Mouse (Mus musculus) neural tube, embryonic 12.5 days (tissue): ENCODE results near the gene Gm12117. TPM values are rescaled to one million over a fixed set of nuclear protein-coding genes. Genes with fewer than 3 reads are reported as not detected.

Experiments
- ATAC-seq: fragments of 200-750 bp; cut with Nextera tagmentation; 2 replicates; pipeline ENCODE4 v1.8.0; 2017; ENCODE audit warnings: low read depth, mild to moderate bottlenecking, moderate TSS enrichment, moderate library complexity; ENCODE audit not compliant: low FRiP score
- H3K27ac ChIP-seq: fragments of 300-500 bp; sonication (generic); 2 replicates; pipeline ENCODE4 v1.5.1; 2016
- H3K27me3 ChIP-seq: fragments of 300-500 bp; sonication (generic); replicated peaks from 2 replicates; pipeline ENCODE4 v1.6.1; 2016; ENCODE audit warnings: mild to moderate bottlenecking
- H3K36me3 ChIP-seq: fragments of 300-500 bp; sonication (generic); 2 replicates; pipeline ENCODE4 v1.6.1; 2016; ENCODE audit warnings: mild to moderate bottlenecking
- H3K4me1 ChIP-seq: fragments of 300-500 bp; sonication (generic); 2 replicates; pipeline ENCODE4 v1.6.1; 2016
- H3K4me2 ChIP-seq: fragments of 300-500 bp; sonication (generic); replicated peaks from 2 replicates; pipeline ENCODE4 v1.6.1; 2016; ENCODE audit warnings: mild to moderate bottlenecking
- H3K4me3 ChIP-seq: fragments of 300-500 bp; sonication (generic); 2 replicates; pipeline ENCODE4 v1.5.1; 2016
- H3K9ac ChIP-seq: fragments of 300-500 bp; sonication (generic); 2 replicates; pipeline ENCODE4 v1.6.1; 2016; ENCODE audit warnings: mild to moderate bottlenecking
- H3K9me3 ChIP-seq: fragments of 300-500 bp; sonication (generic); 2 replicates; pipeline ENCODE4 v1.6.1; 2016; ENCODE audit warnings: mild to moderate bottlenecking
- WGBS: fragments of 180-500 bp; shearing (Covaris S2); methylation state at CpG from one replicate; pipeline ENCODE4 v1.1.7; 2016; 5-methylcytosine and 5-hydroxymethylcytosine counted together
- polyA plus RNA-seq: library from polyadenylated mRNA; unstranded; fragments of >200 nt; fragmentation: Nextera tagmentation; extraction: Ambion mirVana; gene quantifications from 2 replicates; pipeline ENCODE4 v1.2.1, GENCODE M21; 2016

Gm12117 gene
- polyA plus RNA-seq, 1 experiment from 2014 or later = not detected

DNA sequence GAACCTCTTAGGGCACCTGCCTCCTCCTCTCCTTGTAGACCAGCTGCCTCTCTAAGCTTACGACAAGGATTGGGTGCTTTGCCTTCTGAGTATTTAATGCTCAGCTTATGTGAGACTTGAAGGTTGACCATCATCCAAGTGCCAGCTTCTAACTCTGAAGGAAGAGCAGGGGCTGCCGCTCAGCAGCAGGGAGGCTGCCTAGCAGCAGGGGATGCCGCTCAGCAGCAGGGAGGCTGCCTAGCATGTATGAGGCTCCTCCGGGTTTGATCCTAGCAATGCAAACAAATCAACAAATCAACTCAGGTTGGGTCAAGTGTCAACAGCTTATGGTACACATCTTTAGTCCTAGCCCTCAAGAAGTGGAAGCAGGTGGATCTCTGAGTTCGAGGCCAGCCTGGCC lies 44.5 kb downstream of the Gm12117 start:
- WGBS = 69% methylated on average over 5 of the region's 5 CpGs
- no peak for ATAC-seq
- no peaks in the 10 kb centered on the region for H3K9me3 ChIP-seq
- no peak overlapping the region for H3K9ac ChIP-seq
- H3K27me3 ChIP-seq = no peaks in the 10 kb centered on the region
- no peak overlapping the region for H3K4me2 ChIP-seq
- peaks cover 9% of the 10 kb centered on the region for H3K4me1 ChIP-seq
- H3K36me3 ChIP-seq = no peaks in the 10 kb centered on the region
- no peak overlapping the region for H3K27ac ChIP-seq
- no peak overlapping the region for H3K4me3 ChIP-seq

DNA sequence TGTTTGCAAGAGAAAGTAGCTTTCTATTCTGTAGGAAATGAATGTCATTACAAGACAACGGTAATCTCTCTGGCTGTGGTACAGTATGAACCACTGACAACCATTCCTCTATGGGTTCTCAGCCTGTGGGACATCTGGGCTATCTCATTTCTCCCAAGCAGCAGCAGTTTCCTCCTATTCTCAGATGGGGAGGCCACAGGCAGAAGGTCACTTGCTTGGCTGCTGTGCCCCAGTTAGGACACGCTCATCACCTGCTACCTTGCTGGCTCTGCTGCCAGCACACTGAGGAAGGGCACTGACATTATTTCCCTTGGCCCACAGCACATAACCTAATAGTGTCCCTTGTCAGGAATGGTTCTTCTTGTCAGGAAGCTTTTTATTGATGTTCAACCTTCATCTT lies 48.4 kb downstream of the Gm12117 start:
- 92% methylated on average over 2 of the region's 2 CpGs for WGBS
- no peak for ATAC-seq
- Histone ChIP-seq H3K27ac (no peak overlapping the region), H3K36me3 (no peaks in the 10 kb centered on the region), H3K4me3 (no peak overlapping the region), H3K27me3 (no peaks in the 10 kb centered on the region), H3K9me3 (no peaks in the 10 kb centered on the region), H3K9ac (no peak overlapping the region), H3K4me1 (no peaks in the 10 kb centered on the region), H3K4me2 (no peak overlapping the region)

DNA sequence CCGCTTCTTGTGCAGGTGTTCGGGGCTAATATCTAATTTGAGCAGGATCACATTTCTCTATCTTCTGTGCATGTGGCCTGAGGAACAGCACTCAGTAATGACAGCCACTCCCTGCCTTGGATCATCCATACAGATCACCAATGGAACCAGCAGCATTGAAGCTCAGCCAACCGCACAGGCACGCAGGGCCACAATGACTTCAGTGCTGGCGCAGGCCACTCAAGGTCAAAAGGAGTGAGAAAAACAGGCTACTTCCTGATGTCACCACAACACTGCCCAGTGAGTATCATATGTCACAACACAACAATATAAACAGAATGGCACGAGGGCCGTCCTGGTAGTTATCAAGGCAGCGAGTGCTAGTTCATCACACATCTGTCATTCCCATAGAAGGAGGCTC lies 50.0 kb downstream of the Gm12117 start:
- ATAC-seq = no peak
- Histone ChIP-seq H3K4me1 (no peaks in the 10 kb centered on the region), H3K9ac (no peak overlapping the region), H3K27ac (no peak overlapping the region), H3K4me3 (no peak overlapping the region), H3K9me3 (no peaks in the 10 kb centered on the region), H3K4me2 (no peak overlapping the region), H3K36me3 (no peaks in the 10 kb centered on the region), H3K27me3 (no peaks in the 10 kb centered on the region)
- 74% methylated on average over 8 of the region's 8 CpGs for WGBS

Other genes with a start within 250 kb of the Gm12117 start
- 9.2 and 12.9 TPM in 2 replicates for gene Fgf18, start 129.3 kb downstream of the Gm12117 start, polyA plus RNA-seq
- gene Npm1, start 113.5 kb downstream of the Gm12117 start, polyA plus RNA-seq = 614 and 622 TPM in 2 replicates
- 64.6 and 83.5 TPM in 2 replicates for gene Tlx3, start 73.1 kb downstream of the Gm12117 start, polyA plus RNA-seq
- gene Ranbp17, start 237.0 kb upstream of the Gm12117 start, polyA plus RNA-seq = 13.5 and 14.1 TPM in 2 replicates